Mouse (Mus musculus) midbrain, postnatal 0 days (tissue): ENCODE measurements around the gene Dpagt1. TPM values are rescaled to one million over a fixed set of nuclear protein-coding genes. Genes with fewer than 3 reads are reported as not detected.

Experiments
- ATAC-seq: fragments of 200-750 bp; cut with Nextera tagmentation; 2 replicates; pipeline ENCODE4 v1.8.0; 2017; ENCODE audit warnings: moderate number of reproducible peaks, mild to moderate bottlenecking, moderate TSS enrichment, moderate library complexity; ENCODE audit not compliant: low FRiP score
- DNase-seq: peaks from one replicate; pipeline ENCODE4 v3.0.0-alpha.2; 2015; ENCODE audit warnings: low spot score
- H3K27ac ChIP-seq: fragments of 300-500 bp; sonication (generic); 2 replicates; pipeline ENCODE4 v1.5.1; 2014; ENCODE audit warnings: low read depth, mild to moderate bottlenecking, low read length, mixed read lengths
- H3K27me3 ChIP-seq: fragments of 300-500 bp; sonication (generic); 2 replicates; pipeline ENCODE4 v1.6.1; 2014; ENCODE audit warnings: low read length, control low read depth, mixed read lengths; ENCODE audit not compliant: insufficient read depth
- H3K36me3 ChIP-seq: fragments of 300-500 bp; sonication (generic); 2 replicates; pipeline ENCODE4 v1.6.1; 2014; ENCODE audit warnings: low read length, control low read depth, mixed read lengths; ENCODE audit not compliant: insufficient read depth
- H3K4me1 ChIP-seq: fragments of 300-500 bp; sonication (generic); 2 replicates; pipeline ENCODE4 v1.6.1; 2014; ENCODE audit warnings: mild to moderate bottlenecking, control low read depth, antibody characterized with exemption, low read length, mixed read lengths; ENCODE audit not compliant: insufficient read depth
- H3K4me2 ChIP-seq: fragments of 300-500 bp; sonication (generic); 2 replicates; pipeline ENCODE4 v1.6.1; 2014; ENCODE audit warnings: low read depth, mild to moderate bottlenecking, low read length, mixed read lengths; ENCODE audit not compliant: poor library complexity, severe bottlenecking
- H3K4me3 ChIP-seq: fragments of 300-500 bp; sonication (generic); 2 replicates; pipeline ENCODE4 v1.5.1; 2014; ENCODE audit warnings: low read depth, mild to moderate bottlenecking, low read length, moderate library complexity
- H3K9ac ChIP-seq: fragments of 300-500 bp; sonication (generic); replicated peaks from 2 replicates; pipeline ENCODE4 v1.6.1; 2014; ENCODE audit warnings: mild to moderate bottlenecking, low read length, moderate library complexity, mixed read lengths; ENCODE audit not compliant: poor library complexity, severe bottlenecking
- H3K9me3 ChIP-seq: fragments of 300-500 bp; sonication (generic); 2 replicates; pipeline ENCODE4 v1.6.1; 2016; ENCODE audit warnings: low read length, control low read depth
- CTCF ChIP-seq: IDR thresholded peaks from 2 replicates; pipeline ENCODE4 v1.5.1; 2016; ENCODE audit warnings: antibody characterized with exemption, mild to moderate bottlenecking
- WGBS: fragments of 180-500 bp; shearing (Covaris S2); extraction: QIAGEN DNeasy Blood & Tissue Kit; methylation state at CpG from one replicate; pipeline ENCODE4 v1.1.7; 2014; 5-methylcytosine and 5-hydroxymethylcytosine counted together
- polyA plus RNA-seq: library from polyadenylated mRNA; unstranded; fragments of >200 nt; fragmentation: Nextera tagmentation; extraction: Ambion mirVana; gene quantifications from 2 replicates; pipeline ENCODE4 v1.2.1, GENCODE M21; 2015
- total RNA-seq: library from RNA; depleted of rRNA; stranded (reverse); fragments of >200 nt; gene quantifications from 2 replicates; pipeline ENCODE4 v1.2.3, GENCODE M21; 2014; rRNA removed

The Dpagt1 gene
- total RNA-seq (23.2 and 27.2 TPM in 2 replicates), polyA plus RNA-seq (33.6 and 34.1 TPM in 2 replicates)

- Histone ChIP-seq H3K4me1 (peaks cover 8% of the 10 kb centered on the region; the same call in 1 of the 2 replicates), H3K9ac (peak within 1 kb of the TSS; percentile 78), H3K36me3 (peaks cover 3% of the 10 kb centered on the region; the same call in 1 of the 2 replicates), H3K9me3 (no peaks in the 10 kb centered on the region), H3K27ac (peak within 1 kb of the TSS; percentile 82), H3K27me3 (no peaks in the 10 kb centered on the region), H3K4me3 (peak within 1 kb of the TSS; percentile 82), H3K4me2 (peak within 1 kb of the TSS; percentile 90)
- ATAC-seq (peak; percentile 42; the same call in 1 of the 2 replicates), DNase-seq (no peak)
- WGBS = 3% methylated on average over 12 of the region's 12 CpGs
- no peak for TF ChIP-seq CTCF
Observed at GRCm38 (mm10) chr9:44325768-44326370, at the start of gene Dpagt1. Dpagt1 (plus strand) TSS chr9:44326019.

DNA sequence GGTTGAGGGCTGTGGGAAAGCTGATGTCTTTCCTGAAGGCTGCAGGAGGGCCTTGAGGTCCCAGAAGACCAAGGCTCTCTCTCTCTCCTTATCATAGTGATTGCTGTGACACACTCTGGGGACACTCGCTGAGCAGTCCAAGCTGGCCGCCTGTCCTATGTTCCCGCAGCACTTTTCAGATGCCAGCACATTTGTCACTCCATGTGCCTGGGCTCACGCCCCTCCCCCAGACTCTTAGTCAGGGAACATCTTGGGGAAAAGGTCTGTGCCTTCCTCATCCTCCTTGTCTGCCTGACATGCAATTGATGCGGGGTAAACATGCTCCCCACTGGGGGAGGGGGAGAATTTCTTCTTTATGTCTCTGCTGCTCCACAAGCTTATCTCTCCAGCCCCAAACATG, 42.6 kb upstream of the Dpagt1 start:
- ATAC-seq = no peak
- no peaks in the 10 kb centered on the region for H3K27me3 ChIP-seq
- H3K9ac ChIP-seq = no peak overlapping the region
- H3K4me3 ChIP-seq = no peak overlapping the region
- no peak for TF ChIP-seq CTCF
- H3K9me3 ChIP-seq = no peaks in the 10 kb centered on the region
- H3K4me1 ChIP-seq = peaks cover 3% of the 10 kb centered on the region; the same call in 1 of the 2 replicates
- no peak overlapping the region for H3K4me2 ChIP-seq
- DNase-seq = no peak
- H3K36me3 ChIP-seq = peaks cover 30% of the 10 kb centered on the region
- H3K27ac ChIP-seq = no peak overlapping the region
- 81% methylated on average over 5 of the region's 5 CpGs for WGBS

- Histone ChIP-seq H3K27ac (no peak overlapping the region), H3K4me3 (peak overlapping the region; percentile 90), H3K9me3 (no peaks in the 10 kb centered on the region), H3K36me3 (peaks cover 7% of the 10 kb centered on the region), H3K27me3 (no peaks in the 10 kb centered on the region), H3K4me1 (peaks cover 8% of the 10 kb centered on the region; the same call in 1 of the 2 replicates), H3K9ac (peak overlapping the region; percentile 50; the same call in 1 of the 2 replicates), H3K4me2 (peak overlapping the region; percentile 94)
- TF ChIP-seq CTCF = no peak
- ATAC-seq (no peak), DNase-seq (no peak)
- WGBS = 7% methylated on average over 6 of the region's 6 CpGs
Observed at GRCm38 (mm10) chr9:44286256-44286850, 39.5 kb upstream of the Dpagt1 start.

DNA sequence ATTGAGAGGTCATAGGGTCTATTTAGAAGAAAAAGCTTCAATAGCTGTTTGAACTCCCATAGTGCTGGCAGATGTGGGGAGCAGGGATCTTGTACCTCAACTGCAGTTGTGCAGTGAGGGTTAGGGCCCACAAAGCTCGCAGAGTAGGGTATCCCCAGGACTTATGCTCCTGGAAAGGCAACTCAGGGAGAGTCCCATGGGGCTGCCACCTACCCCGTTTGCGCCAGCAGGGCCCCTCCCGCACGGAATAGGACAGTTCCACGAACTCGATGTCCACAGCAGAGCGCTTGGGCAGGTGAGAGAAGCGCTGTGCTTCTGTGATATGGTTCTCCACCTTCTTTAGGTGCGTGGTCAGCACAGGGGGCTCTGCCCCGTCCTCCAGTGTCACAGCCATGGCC, 38.8 kb upstream of the Dpagt1 start:
- Histone ChIP-seq H3K4me1 (peaks cover 8% of the 10 kb centered on the region; the same call in 1 of the 2 replicates), H3K36me3 (0 out of 2 replicates have a peak, but pooled peaks cover 3% of the 10 kb centered on the region), H3K4me2 (peak overlapping the region; percentile 94), H3K9ac (peak overlapping the region; percentile 87), H3K9me3 (no peaks in the 10 kb centered on the region), H3K27me3 (no peaks in the 10 kb centered on the region), H3K27ac (peak overlapping the region; percentile 82), H3K4me3 (peak overlapping the region; percentile 90)
- ATAC-seq (0 out of 2 replicates have a peak, but pooled peaks have one; percentile 6), DNase-seq (no peak)
- no peak for TF ChIP-seq CTCF
- 5% methylated on average over 11 of the region's 11 CpGs for WGBS

GRCm38 (mm10) chr9:44287401-44288075, 38.3 kb upstream of the Dpagt1 start:
- peak overlapping the region; percentile 87 for H3K9ac ChIP-seq
- peak; percentile 65 for ATAC-seq
- H3K27me3 ChIP-seq = no peaks in the 10 kb centered on the region
- no peak for TF ChIP-seq CTCF
- WGBS = under 1% methylated on average over 42 of the region's 47 CpGs
- H3K4me3 ChIP-seq = peak overlapping the region; percentile 90
- peak; percentile 53 for DNase-seq
- H3K4me2 ChIP-seq = peak overlapping the region; percentile 94
- peaks cover 8% of the 10 kb centered on the region; the same call in 1 of the 2 replicates for H3K4me1 ChIP-seq
- H3K9me3 ChIP-seq = no peaks in the 10 kb centered on the region
- H3K27ac ChIP-seq = peak overlapping the region; percentile 82
- H3K36me3 ChIP-seq = 0 out of 2 replicates have a peak, but pooled peaks cover 3% of the 10 kb centered on the region
